Mouse (Mus musculus) heart, adult 8-10 months (tissue): Measurements from ENCODE around the gene Lef1. TPM values are rescaled to one million over a fixed set of nuclear protein-coding genes. Genes with fewer than 3 reads are reported as not detected.

Source experiments
- total RNA-seq, 4 experiments: library from RNA; stranded (reverse); gene quantifications; 2 replicates each; pipeline ENCODE4 v1.2.4; 2022

Gene Lef1
- total RNA-seq, 4 experiments from 2014 or later = 0.14 to 0.31 (median 0.26) TPM; not detected in 1

Other genes with a start within 250 kb of the Lef1 start
- 100 to 1,000 TPM; 729 to 925 (median 854) TPM for gene Hadh, start 161.6 kb downstream of the Lef1 start, total RNA-seq
- 10 to 100 TPM; 33.6 to 39.7 (median 37.5) TPM for gene Cyp2u1, start 192.8 kb downstream of the Lef1 start, total RNA-seq